Mouse (Mus musculus) MEL (cell line): ENCODE measurements at regions not wholly inside any gene's neighbourhood (a gene's known extent, or its start where the extent isn't known, plus 50 kb on each side); places are given as distances from the start of the nearest gene placed in this dataset.

Experiments
- DNase-seq: peaks from one replicate; pipeline ENCODE4 v3.0.0; 2011; ENCODE audit warnings: low read depth, low spot score
- H3K27ac ChIP-seq: 2 replicates; pipeline ENCODE4 v1.5.1; 2012; ENCODE audit warnings: low read depth, mild to moderate bottlenecking, control low read depth, low read length, moderate library complexity; ENCODE audit not compliant: control insufficient read depth
- H3K27me3 ChIP-seq, 2 experiments: fragments of 150-350 bp in 1 of 2; sonication (generic) in 1 of 2; 2 replicates each; pipeline ENCODE4 v1.6.1; 2012; ENCODE audit warnings: low read length in 2 of 2, mild to moderate bottlenecking in 2 of 2, improper control_type of control experiment in 1 of 2, moderate library complexity in 1 of 2; ENCODE audit not compliant: insufficient read depth in 2 of 2, control insufficient read depth in 1 of 2
- H3K36me3 ChIP-seq, 2 experiments: 2 replicates each; pipeline ENCODE4 v1.6.1; 2012 to 2014; ENCODE audit warnings: low read length in 2 of 2, improper control_type of control experiment in 1 of 2, inconsistent platforms in 1 of 2, mild to moderate bottlenecking in 1 of 2; ENCODE audit not compliant: insufficient read depth in 2 of 2, control insufficient read depth in 1 of 2
- H3K4me1 ChIP-seq, 2 experiments: fragments of 150-350 bp in 1 of 2; sonication (generic) in 1 of 2; 2 replicates each; pipeline ENCODE4 v1.6.1; 2012; ENCODE audit warnings: low read length in 2 of 2, improper control_type of control experiment in 1 of 2, mild to moderate bottlenecking in 1 of 2; ENCODE audit not compliant: insufficient read depth in 2 of 2, control insufficient read depth in 1 of 2
- H3K4me3 ChIP-seq, 2 experiments: fragments of 150-350 bp in 1 of 2; sonication (generic) in 1 of 2; 2 replicates each; pipeline ENCODE4 v1.5.1; 2012; ENCODE audit warnings: low read depth in 2 of 2, low read length in 2 of 2, mild to moderate bottlenecking in 2 of 2, moderate library complexity in 2 of 2, control low read depth in 1 of 2, improper control_type of control experiment in 1 of 2; ENCODE audit not compliant: control insufficient read depth in 1 of 2, insufficient read depth in 1 of 2
- H3K79me2 ChIP-seq: 2 replicates; pipeline ENCODE4 v1.6.1; 2012; ENCODE audit warnings: mild to moderate bottlenecking, low read length, moderate library complexity; ENCODE audit not compliant: control insufficient read depth, poor library complexity, insufficient read depth
- H3K9ac ChIP-seq: 2 replicates; pipeline ENCODE4 v1.6.1; 2012; ENCODE audit warnings: low read depth, mild to moderate bottlenecking, control low read depth, low read length, moderate library complexity; ENCODE audit not compliant: control insufficient read depth, poor library complexity, severe bottlenecking
- H3K9me3 ChIP-seq: fragments of 150-350 bp; sonication (generic); replicated peaks from 2 replicates; pipeline ENCODE4 v1.6.1; 2012; ENCODE audit warnings: mild to moderate bottlenecking, low read length, improper control_type of control experiment, moderate library complexity; ENCODE audit not compliant: insufficient read depth
- CHD1 ChIP-seq: IDR thresholded peaks from 2 replicates; pipeline ENCODE4 v1.6.1; 2012; ENCODE audit warnings: low read depth, mild to moderate bottlenecking, inconsistent platforms, low read length, improper control_type of control experiment
- CHD2 ChIP-seq: IDR thresholded peaks from 2 replicates; pipeline ENCODE4 v1.6.1; 2011; ENCODE audit warnings: low read length, improper control_type of control experiment
- CTCF ChIP-seq, 3 experiments: IDR thresholded peaks in 2 of 3; conservative IDR thresholded peaks in 1 of 3; 2 replicates each; pipeline ENCODE4 v1.5.1; 2011 to 2012; ENCODE audit warnings: low read length in 3 of 3, low read depth in 2 of 3, mild to moderate bottlenecking in 2 of 3, improper control_type of control experiment in 1 of 3, inconsistent platforms in 1 of 3, mixed read lengths in 1 of 3, moderate library complexity in 1 of 3; ENCODE audit not compliant: control insufficient read depth in 1 of 3, insufficient read depth in 1 of 3, poor library complexity in 1 of 3, severe bottlenecking in 1 of 3
- EP300 ChIP-seq, 2 experiments: IDR thresholded peaks; 2 replicates each; pipeline ENCODE4 v1.6.1; 2011; ENCODE audit warnings: improper control_type of control experiment in 2 of 2, low read length in 2 of 2, low read depth in 1 of 2, mild to moderate bottlenecking in 1 of 2
- ETS1 ChIP-seq: IDR thresholded peaks from 2 replicates; pipeline ENCODE4 v1.6.1; 2012; ENCODE audit warnings: low read depth, mild to moderate bottlenecking, inconsistent platforms, low read length, improper control_type of control experiment, moderate library complexity
- GATA1 ChIP-seq: IDR thresholded peaks from 2 replicates; pipeline ENCODE4 v1.6.1; 2011; ENCODE audit warnings: low read depth, low read length, improper control_type of control experiment
- KAT2A ChIP-seq: conservative IDR thresholded peaks from 2 replicates; pipeline ENCODE4 v1.6.1; 2012; ENCODE audit warnings: low read depth, low read length, improper control_type of control experiment, inconsistent platforms
- MAZ ChIP-seq: IDR thresholded peaks from 2 replicates; pipeline ENCODE4 v1.6.1; 2012; ENCODE audit warnings: low read depth, mild to moderate bottlenecking, inconsistent platforms, low read length, improper control_type of control experiment
- MEF2A ChIP-seq: IDR thresholded peaks from 2 replicates; pipeline ENCODE4 v1.6.1; 2014; ENCODE audit warnings: low read depth, mild to moderate bottlenecking, inconsistent platforms, low read length, improper control_type of control experiment; ENCODE audit not compliant: poor library complexity, insufficient replicate concordance, severe bottlenecking; ENCODE audit errors: extremely low read depth
- MXI1 ChIP-seq: IDR thresholded peaks from 2 replicates; pipeline ENCODE4 v1.6.1; 2011; ENCODE audit warnings: mild to moderate bottlenecking, low read depth, low read length, improper control_type of control experiment
- MYB ChIP-seq: IDR thresholded peaks from 2 replicates; pipeline ENCODE4 v1.6.1; 2011; ENCODE audit warnings: mild to moderate bottlenecking, low read depth, low read length, improper control_type of control experiment
- POLR2A ChIP-seq, 2 experiments: IDR thresholded peaks; 2 replicates each; pipeline ENCODE4 v1.6.1; 2011 to 2012; ENCODE audit warnings: low read length in 2 of 2, mild to moderate bottlenecking in 2 of 2, control low read depth in 1 of 2, improper control_type of control experiment in 1 of 2, low read depth in 1 of 2, moderate library complexity in 1 of 2; ENCODE audit not compliant: control insufficient read depth in 1 of 2, insufficient read depth in 1 of 2, poor library complexity in 1 of 2
- POLR2AphosphoS2 ChIP-seq: IDR thresholded peaks from 2 replicates; pipeline ENCODE4 v1.6.1; 2011; ENCODE audit warnings: low read length, improper control_type of control experiment
- POLR2AphosphoS5 ChIP-seq: IDR thresholded peaks from 2 replicates; pipeline ENCODE4 v1.6.1; 2012; ENCODE audit warnings: low read depth, borderline replicate concordance, mild to moderate bottlenecking, inconsistent platforms, low read length, moderate library complexity, mixed read lengths
- RCOR1 ChIP-seq: IDR thresholded peaks from 2 replicates; pipeline ENCODE4 v1.6.1; 2012; ENCODE audit warnings: low read depth, mild to moderate bottlenecking, inconsistent platforms, low read length, improper control_type of control experiment
- TAL1 ChIP-seq: IDR thresholded peaks from 2 replicates; pipeline ENCODE4 v1.6.1; 2012; ENCODE audit warnings: mild to moderate bottlenecking, inconsistent platforms, low read length, moderate library complexity, mixed read lengths
- TBP ChIP-seq: IDR thresholded peaks from 2 replicates; pipeline ENCODE4 v1.8.0; 2011; ENCODE audit warnings: low read depth, low read length, improper control_type of control experiment
- TCF12 ChIP-seq: IDR thresholded peaks from 2 replicates; pipeline ENCODE4 v1.6.1; 2014; ENCODE audit warnings: low read depth, mild to moderate bottlenecking, inconsistent platforms, low read length, improper control_type of control experiment, moderate library complexity
- ZC3H11A ChIP-seq: IDR thresholded peaks from 2 replicates; pipeline ENCODE4 v1.6.1; 2012; ENCODE audit warnings: low read depth, mild to moderate bottlenecking, inconsistent platforms, low read length, improper control_type of control experiment
- ZKSCAN1 ChIP-seq: IDR thresholded peaks from 2 replicates; pipeline ENCODE4 v1.6.1; 2012; ENCODE audit warnings: low read depth, mild to moderate bottlenecking, inconsistent platforms, low read length, improper control_type of control experiment, moderate library complexity

- H3K27ac ChIP-seq, result no peak overlapping the region
These were observed 111.0 kb upstream of the Fbxo11 start for GRCm38 (mm10) chr17:88175951-88176623.

DNA sequence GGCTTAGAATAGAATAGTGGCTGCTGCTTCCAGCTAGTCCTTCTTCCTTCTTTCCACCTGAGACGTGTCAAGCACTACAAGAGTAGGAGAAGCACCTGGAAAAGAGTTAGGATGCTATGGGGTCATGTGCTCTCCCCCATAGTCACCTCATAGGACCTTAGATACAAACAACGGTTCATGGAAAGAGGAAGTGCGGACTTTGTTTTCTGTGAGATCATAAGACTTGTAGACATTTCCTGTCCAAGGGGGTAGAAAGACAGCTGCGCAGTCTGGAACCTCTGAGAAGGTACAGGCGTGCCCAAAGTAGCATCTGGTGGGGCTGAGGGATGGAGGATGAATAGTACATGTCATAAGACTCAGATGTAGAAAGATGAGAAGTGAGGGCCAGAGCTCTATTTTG lies 125.6 kb upstream of the Fbxo11 start:
- peaks cover 0 to 2% of the 10 kb centered on the region in 2 experiments; a peak in 2 of 4 replicates for H3K4me1 ChIP-seq
- 0 out of 4 replicates have a peak, but pooled peaks cover 0 to 2% of the 10 kb centered on the region in 2 experiments for H3K36me3 ChIP-seq
- TF ChIP-seq ETS1 (peak; percentile 48; the same call in 1 of the 2 replicates), EP300 (IDR thresholded peaks at IDR 0.05; ENCODE audit: low read depth in 1 of 2, low read length in 2 of 2) (0 out of 4 replicates have a peak, but pooled peaks of 1 of the 2 experiments have one; percentile 10), POLR2A (IDR thresholded peaks at IDR 0.05; ENCODE audit: control insufficient read depth in 1 of 2, insufficient read depth in 1 of 2, low read depth in 1 of 2, low read length in 2 of 2, poor library complexity in 1 of 2) (no peak), TAL1 (no peak), RCOR1 (no peak)
- TF ChIP-seq, all 39 proteins: peak for 2
- Histone ChIP-seq H3K9ac (no peak overlapping the region), H3K27ac (no peak overlapping the region), H3K4me3 (no peak overlapping the region), H3K9me3 (no peaks in the 10 kb centered on the region), H3K79me2 (no peaks in the 10 kb centered on the region), H3K27me3 (no peaks in the 10 kb centered on the region)
- peak; percentile 34 for DNase-seq

More at GRCm38 (mm10) chr17:88175951-88176623, 111.0 kb upstream of the Fbxo11 start:
- Histone ChIP-seq H3K36me3 (no peaks in the 10 kb centered on the region), H3K9ac (no peak overlapping the region), H3K4me1 (no peaks in the 10 kb centered on the region), H3K4me3 (no peak overlapping the region), H3K27me3 (no peaks in the 10 kb centered on the region; a peak in 1 of 4 replicates), H3K79me2 (no peaks in the 10 kb centered on the region), H3K9me3 (no peaks in the 10 kb centered on the region)
- TF ChIP-seq MAZ (no peak), ZC3H11A (no peak), POLR2AphosphoS5 (no peak), MXI1 (no peak), POLR2A (IDR thresholded peaks at IDR 0.05; ENCODE audit: control insufficient read depth in 1 of 2, insufficient read depth in 1 of 2, low read depth in 1 of 2, low read length in 2 of 2, poor library complexity in 1 of 2) (no peak), CHD1 (no peak), MYB (no peak), ZKSCAN1 (no peak), TBP (no peak), TCF12 (no peak), MEF2A (no peak), RCOR1 (no peak), KAT2A (no peak), POLR2AphosphoS2 (no peak), CTCF (IDR thresholded peaks at IDR 0.05 in 2 of 3, conservative IDR thresholded peaks at IDR 0.05 in 1 of 3; ENCODE audit: control insufficient read depth in 1 of 3, insufficient read depth in 1 of 3, low read depth in 2 of 3, low read length in 3 of 3, poor library complexity in 1 of 3, severe bottlenecking in 1 of 3) (no peak), GATA1 (no peak), CHD2 (no peak)
- DNase-seq, result peak; percentile 17
